Mouse (Mus musculus): Measurements from ENCODE around the gene Ncaph.
"Not testable (repeated sequence)": the region's sequence is repeated elsewhere in the genome, so short reads cannot be mapped to it uniquely, and the experiment has no call there.

Ncaph gene

GRCm38 (mm10) chr2:127133621-127134461, at the start of gene Ncaph:
Gene Ncaph (minus strand): TSS chr2:127133954.
- peak; percentile 94 for DNase-seq (ENCODE audit: low spot score)

DNA sequence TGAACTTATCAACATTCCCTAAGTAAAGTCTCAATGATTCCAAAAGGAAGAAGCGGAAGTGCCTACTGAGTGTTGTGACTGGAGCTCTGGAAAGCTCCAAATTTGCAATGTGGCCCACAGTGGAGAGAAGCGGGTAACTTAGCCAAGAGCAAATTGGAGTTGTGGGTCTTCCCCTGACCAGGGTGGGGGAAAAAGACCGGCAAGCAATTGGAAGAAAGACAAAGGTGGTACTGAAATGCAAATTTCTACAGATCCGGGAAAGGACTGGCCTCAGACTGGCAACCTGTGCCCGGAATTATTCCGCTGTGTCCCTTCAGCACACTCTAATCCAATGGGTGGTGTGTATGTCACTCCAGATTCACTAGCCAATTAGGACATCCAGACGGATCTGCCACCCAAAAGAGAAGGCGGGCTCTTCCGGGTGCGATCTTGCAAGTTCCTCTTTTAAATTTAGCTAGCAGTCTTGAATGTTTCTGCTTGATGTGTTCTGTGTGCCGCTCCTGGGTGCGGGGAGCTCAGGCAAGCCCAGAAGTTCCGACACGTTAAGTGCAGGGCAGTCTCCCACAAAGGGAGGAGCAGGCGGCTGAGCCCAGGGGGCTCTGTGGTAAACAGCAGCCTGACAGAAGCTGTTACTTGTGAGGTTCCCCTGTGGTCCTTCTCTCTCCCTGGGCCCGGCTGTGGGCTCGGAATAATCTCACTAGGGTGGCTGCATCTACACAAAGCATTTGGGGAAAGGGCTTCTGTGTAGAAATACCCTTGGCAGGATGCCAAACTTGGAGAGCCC, 49.0 kb upstream of the Ncaph start:
- peak; percentile 93 for DNase-seq (ENCODE audit: low spot score)

DNA sequence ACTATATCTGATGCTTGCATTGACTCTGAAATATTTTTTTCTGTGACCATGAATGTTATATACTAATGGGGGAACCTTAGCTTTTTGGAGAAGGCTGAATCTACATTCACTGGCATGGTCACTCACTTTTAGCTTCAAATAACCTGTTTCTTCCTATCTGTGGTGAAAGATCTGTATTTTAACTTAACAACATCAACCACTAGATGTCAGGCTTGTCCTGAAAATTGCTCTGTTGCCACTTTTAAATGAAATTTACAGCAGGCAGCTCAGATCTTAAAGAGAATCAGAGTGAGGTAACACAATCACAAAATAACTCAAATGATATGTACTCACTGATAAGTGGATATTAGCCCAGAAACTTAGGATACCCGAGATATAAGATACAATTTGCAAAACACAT, 32.5 kb upstream of the Ncaph start:
- peak; percentile 72 for DNase-seq (ENCODE audit: low spot score)

DNA sequence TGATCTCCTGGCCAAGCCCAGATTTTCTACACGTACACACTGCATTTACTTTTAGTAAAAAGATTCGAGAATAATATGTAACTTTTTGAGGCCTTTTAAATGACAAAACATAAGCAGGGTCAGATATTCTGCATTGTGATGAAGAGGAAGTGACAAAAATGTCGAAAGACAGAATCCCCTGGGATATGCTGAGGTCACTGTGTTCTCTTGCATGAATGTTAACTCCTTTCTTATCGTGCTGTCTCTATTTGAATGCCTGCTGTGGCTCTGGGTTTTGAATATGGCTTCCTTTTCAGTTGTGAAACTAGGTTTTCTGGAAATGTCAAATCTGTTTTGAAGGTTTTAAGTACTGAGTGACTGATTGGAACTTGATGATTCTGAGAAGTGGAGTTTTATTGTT, 31.9 kb upstream of the Ncaph start:
- DNase-seq (ENCODE audit: low spot score), result no peak

GRCm38 (mm10) chr2:127145699-127146098, 11.9 kb upstream of the Ncaph start:
- DNase-seq (ENCODE audit: low spot score), result no peak

GRCm38 (mm10) chr2:127143158-127144063, 9.7 kb upstream of the Ncaph start, which contains the start of gene Itpripl1:
Gene Itpripl1 (minus strand): TSS chr2:127143442.
- DNase-seq (ENCODE audit: low spot score), result peak; percentile 80

- peak; percentile 28 for DNase-seq (ENCODE audit: low spot score)
Observed at GRCm38 (mm10) chr2:127142577-127143157, 8.9 kb upstream of the Ncaph start.

DNA sequence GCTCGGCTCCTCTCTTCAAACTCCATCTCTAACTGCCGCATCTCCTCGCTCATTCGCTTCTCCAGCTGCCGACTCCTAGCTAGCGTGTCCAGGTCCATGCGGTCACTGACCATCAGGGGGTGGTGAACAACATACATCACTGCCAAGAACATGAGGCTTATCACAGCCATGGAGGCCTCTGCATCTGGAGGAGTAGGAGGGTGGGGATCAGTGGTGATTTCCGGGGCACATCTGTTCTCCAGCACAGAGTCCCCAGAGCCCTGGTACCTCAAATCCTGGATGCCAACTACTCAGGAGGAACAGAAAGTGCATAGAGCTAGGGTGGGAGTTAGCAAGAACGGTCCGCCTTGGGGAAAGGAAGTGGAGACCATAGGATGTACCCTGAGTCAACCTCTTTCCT, 8.3 kb upstream of the Ncaph start:
- DNase-seq (ENCODE audit: low spot score), result no peak

- no peak for DNase-seq (ENCODE audit: low spot score)
Observed at GRCm38 (mm10) chr2:127140011-127140410, 6.3 kb upstream of the Ncaph start.

DNA sequence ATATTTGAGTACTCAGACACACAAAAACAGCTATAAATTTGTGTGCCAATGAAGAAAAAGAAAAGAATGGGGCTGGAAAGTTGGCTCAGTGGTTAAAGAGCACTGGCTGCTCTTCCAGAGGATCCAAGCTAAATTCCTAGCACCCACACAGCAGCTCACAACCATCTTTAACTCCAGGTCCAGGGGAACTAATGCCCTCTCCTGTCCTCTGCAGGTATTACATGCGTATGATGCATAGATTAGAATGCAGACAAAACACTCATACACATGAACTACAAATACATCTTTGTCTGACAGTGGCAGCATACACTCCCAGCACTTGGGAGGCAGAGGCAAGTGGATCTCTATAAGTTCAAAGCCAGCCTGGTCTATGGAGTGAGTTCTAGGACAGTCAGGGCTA, 5.9 kb upstream of the Ncaph start:
- no peak for DNase-seq (ENCODE audit: low spot score)

GRCm38 (mm10) chr2:127139094-127139493, 5.3 kb upstream of the Ncaph start:
- no peak for DNase-seq (ENCODE audit: low spot score)

DNA sequence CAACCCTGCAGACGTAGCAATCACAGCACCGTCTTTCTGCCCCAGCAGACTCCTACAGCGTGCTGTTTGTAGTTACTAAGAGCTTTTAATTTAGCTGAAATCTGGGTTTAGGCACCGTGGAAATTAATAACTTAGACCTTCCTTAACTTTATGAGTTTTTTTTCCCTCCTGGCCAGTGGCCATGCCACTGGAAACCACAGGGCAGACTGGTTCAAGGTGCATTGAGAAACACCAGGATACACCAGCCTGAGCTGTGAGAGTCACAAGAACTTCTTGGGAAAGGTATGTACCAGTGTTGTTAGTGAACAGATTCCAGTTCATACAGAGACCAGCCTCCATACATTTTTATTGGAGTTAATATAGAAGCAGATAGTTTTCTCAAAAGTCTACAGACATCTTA, 4.7 kb upstream of the Ncaph start:
- no peak for DNase-seq (ENCODE audit: low spot score)

GRCm38 (mm10) chr2:127137838-127138420, 4.2 kb upstream of the Ncaph start:
- DNase-seq (ENCODE audit: low spot score), result no peak

GRCm38 (mm10) chr2:127136979-127137378, 3.2 kb upstream of the Ncaph start:
- peak; percentile 35 for DNase-seq (ENCODE audit: low spot score)

DNA sequence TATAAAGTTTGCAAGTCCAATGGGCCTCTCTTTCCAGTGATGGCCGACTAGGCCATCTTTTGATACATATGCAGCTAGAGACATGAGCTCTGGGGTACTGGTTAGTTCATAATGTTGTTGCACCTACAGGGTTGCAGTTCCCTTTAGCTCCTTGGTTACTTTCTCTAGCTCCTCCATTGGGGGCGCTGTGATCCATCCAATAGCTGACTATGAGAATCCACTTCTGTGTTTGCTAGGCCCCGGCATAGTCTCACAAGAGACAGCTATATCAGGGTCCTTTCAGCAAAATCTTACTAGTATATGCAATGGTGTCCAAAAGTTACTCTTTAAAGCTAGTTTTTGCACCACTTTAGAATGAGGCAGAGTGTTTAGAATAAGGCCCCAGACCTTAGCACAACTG, 1.5 kb upstream of the Ncaph start:
- DNase-seq (ENCODE audit: low spot score), result not testable (repeated sequence)

DNA sequence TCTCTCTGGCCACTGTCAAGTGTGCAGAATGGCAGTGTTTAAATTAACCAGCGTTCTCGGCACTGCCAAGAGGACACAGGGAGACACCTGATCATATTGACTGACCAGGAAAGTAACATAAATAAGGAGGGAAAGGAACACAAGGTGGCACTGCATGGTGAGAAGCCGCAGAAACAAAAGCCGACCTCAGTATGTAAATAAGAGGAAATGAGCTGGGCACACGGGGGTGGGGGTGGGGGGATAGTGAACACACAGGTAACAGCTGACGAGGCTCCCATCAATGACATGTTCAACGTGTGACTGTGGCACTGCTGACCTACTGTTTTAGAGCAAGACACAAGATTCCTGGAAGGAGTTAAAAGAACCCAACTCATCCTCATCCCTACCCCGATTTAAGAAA, 2.4 kb downstream of the Ncaph start:
- DNase-seq (ENCODE audit: low spot score), result no peak

DNA sequence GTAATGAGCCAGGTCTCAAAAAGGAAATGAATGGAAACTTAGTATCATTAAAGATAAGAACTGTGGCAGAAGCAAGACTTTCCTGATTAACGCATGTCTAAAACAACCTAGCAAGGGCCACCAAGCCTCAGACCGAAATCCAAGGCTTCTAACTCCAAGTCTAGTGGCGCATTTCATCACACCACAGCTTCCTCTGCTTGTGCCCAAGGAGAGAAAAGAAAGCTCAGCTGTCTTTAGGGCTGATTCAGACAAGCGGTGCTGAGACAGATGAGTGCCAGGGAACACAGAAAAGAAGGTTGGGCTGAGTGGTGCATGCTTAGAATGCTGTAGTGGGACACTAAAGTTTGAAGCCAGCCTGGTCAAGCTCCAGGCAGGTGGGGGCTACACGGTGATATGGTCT, 4.8 kb downstream of the Ncaph start:
- no peak for DNase-seq (ENCODE audit: low spot score)

GRCm38 (mm10) chr2:127121591-127122235, 12.0 kb downstream of the Ncaph start:
- no peak for DNase-seq (ENCODE audit: low spot score)

- DNase-seq (ENCODE audit: low spot score), result no peak
Observed at GRCm38 (mm10) chr2:127108986-127109385, 24.8 kb downstream of the Ncaph start.

DNA sequence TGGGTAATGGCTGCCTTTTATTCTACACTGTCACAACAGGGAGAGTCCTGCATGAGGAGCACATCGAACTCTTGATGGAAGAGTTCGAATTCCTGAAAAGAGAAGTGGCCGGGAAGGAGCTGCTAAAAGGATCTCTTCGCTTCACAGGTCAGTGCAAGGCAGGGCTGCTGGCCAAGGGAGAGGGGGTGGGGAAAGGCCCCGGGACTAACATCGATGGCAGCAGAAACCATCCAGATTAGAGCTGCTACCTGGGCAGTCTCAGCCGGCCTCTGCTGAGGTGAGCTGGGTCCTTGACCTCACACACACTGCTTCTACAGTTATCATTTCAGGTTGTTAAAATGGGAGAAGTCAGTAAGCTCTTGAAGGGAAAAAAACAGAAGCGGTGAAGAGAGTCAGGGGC, 41.8 kb downstream of the Ncaph start:
- DNase-seq (ENCODE audit: low spot score), result no peak

- not testable (repeated sequence) for DNase-seq (ENCODE audit: low spot score)
Observed at GRCm38 (mm10) chr2:127090151-127090550, 43.6 kb downstream of the Ncaph start.

All from embryo, embryonic 10.5 days (tissue).